Mouse (Mus musculus) liver, postnatal 0 days (tissue): ENCODE data around the gene Mef2c. TPM values are rescaled to one million over a fixed set of nuclear protein-coding genes. Genes with fewer than 3 reads are reported as not detected.

Source experiments
- ATAC-seq: fragments of 200-750 bp; cut with Nextera tagmentation; 2 replicates; pipeline ENCODE4 v1.8.0; 2017; ENCODE audit warnings: mild to moderate bottlenecking, moderate library complexity
- DNase-seq: peaks from one replicate; pipeline ENCODE4 v3.0.0-alpha.2; 2016
- H3K27ac ChIP-seq: fragments of 300-500 bp; sonication (generic); 2 replicates; pipeline ENCODE4 v1.5.1; 2014; ENCODE audit warnings: antibody characterized with exemption, moderate library complexity, mild to moderate bottlenecking, low read depth
- H3K27me3 ChIP-seq: fragments of 300-500 bp; sonication (generic); 2 replicates; pipeline ENCODE4 v1.6.1; 2014; ENCODE audit warnings: low read length, control low read depth, mixed read lengths; ENCODE audit not compliant: insufficient read depth
- H3K36me3 ChIP-seq: fragments of 300-500 bp; sonication (generic); replicated peaks from 2 replicates; pipeline ENCODE4 v1.6.1; 2014; ENCODE audit warnings: mild to moderate bottlenecking, control low read depth, low read length, moderate library complexity, mixed read lengths; ENCODE audit not compliant: insufficient read depth
- H3K4me1 ChIP-seq: fragments of 300-500 bp; sonication (generic); 2 replicates; pipeline ENCODE4 v1.6.1; 2014; ENCODE audit warnings: antibody characterized with exemption, mild to moderate bottlenecking, control low read depth; ENCODE audit not compliant: insufficient read depth
- H3K4me2 ChIP-seq: fragments of 300-500 bp; sonication (generic); 2 replicates; pipeline ENCODE4 v1.6.1; 2014; ENCODE audit warnings: low read depth, mild to moderate bottlenecking, low read length, moderate library complexity, mixed read lengths
- H3K4me3 ChIP-seq: fragments of 300-500 bp; sonication (generic); 2 replicates; pipeline ENCODE4 v1.5.1; 2014; ENCODE audit warnings: low read depth, low read length
- H3K9ac ChIP-seq: fragments of 300-500 bp; sonication (generic); replicated peaks from 2 replicates; pipeline ENCODE4 v1.6.1; 2014; ENCODE audit warnings: mild to moderate bottlenecking, moderate library complexity
- H3K9me3 ChIP-seq: fragments of 300-500 bp; sonication (generic); 2 replicates; pipeline ENCODE4 v1.6.1; 2016; ENCODE audit warnings: mild to moderate bottlenecking, control low read depth, low read length, mixed read lengths
- CTCF ChIP-seq: sonication (generic); IDR thresholded peaks from 2 replicates; pipeline ENCODE4 v1.5.1; 2016; ENCODE audit warnings: antibody characterized with exemption, low read depth
- EP300 ChIP-seq: IDR thresholded peaks from 2 replicates; pipeline ENCODE4 v1.6.1; 2016; ENCODE audit warnings: antibody characterized with exemption, low read depth, mild to moderate bottlenecking
- WGBS: fragments of 180-500 bp; shearing (Covaris S2); extraction: QIAGEN DNeasy Blood & Tissue Kit; methylation state at CpG from one replicate; pipeline ENCODE4 v1.1.7; 2014; ENCODE audit not compliant: insufficient replicate concordance; 5-methylcytosine and 5-hydroxymethylcytosine counted together
- polyA plus RNA-seq: library from polyadenylated mRNA; unstranded; fragments of >200 nt; fragmentation: Nextera tagmentation; extraction: Ambion mirVana; gene quantifications from 2 replicates; pipeline ENCODE4 v1.2.1, GENCODE M21; 2015

Gene Mef2c
- polyA plus RNA-seq, 1 experiment from 2014 or later: 14.0 TPM

DNA sequence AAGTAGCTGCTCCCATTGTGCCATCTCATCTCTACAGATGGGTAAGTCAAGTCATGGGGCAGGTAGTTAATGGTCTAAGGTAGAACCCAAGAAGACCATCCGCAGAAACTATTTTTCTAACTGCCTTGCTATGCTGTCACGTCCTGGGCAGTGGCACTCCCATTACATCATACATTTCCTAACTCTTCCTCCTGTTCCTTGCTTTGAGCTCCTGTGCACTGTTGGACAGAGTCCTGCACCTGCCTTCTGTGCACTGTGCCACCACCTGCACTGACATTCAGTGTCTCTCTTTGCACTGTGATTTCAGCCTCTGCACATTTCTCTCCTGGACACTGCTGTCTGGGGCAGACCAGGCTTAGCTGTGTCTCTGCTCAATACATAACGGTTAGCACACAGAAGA lies 134.9 kb downstream of the Mef2c start:
- H3K4me1 ChIP-seq: no peaks in the 10 kb centered on the region
- no peaks in the 10 kb centered on the region for H3K9me3 ChIP-seq
- H3K36me3 ChIP-seq: no peaks in the 10 kb centered on the region
- ATAC-seq (no peak), DNase-seq (no peak)
- no peak overlapping the region for H3K27ac ChIP-seq
- no peak for TF ChIP-seq CTCF
- TF ChIP-seq EP300: no peak
- no peak overlapping the region for H3K4me3 ChIP-seq
- no peak overlapping the region for H3K9ac ChIP-seq
- WGBS: 85% methylated on average over 3 of the region's 3 CpGs
- H3K27me3 ChIP-seq: no peaks in the 10 kb centered on the region
- H3K4me2 ChIP-seq: no peak overlapping the region

DNA sequence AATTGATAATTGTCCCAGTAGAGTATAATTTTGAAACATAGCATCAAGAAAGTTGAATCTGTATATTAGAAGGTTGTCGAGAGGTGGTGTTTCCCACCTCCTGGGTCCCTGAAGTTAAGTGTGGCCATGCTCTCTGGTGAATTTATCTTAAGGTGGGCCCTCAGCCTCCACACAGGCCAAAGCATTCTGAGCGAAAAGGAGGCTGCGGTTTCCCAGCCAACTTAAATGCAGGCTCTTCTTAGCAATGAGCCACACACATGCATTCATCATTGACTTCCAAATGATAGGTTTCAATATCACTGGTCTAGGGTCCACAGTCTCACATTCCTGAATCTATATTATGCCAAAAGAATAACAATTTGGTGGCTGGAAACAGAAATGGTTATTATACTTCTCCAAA lies 145.2 kb downstream of the Mef2c start:
- Histone ChIP-seq H3K27me3 (no peaks in the 10 kb centered on the region), H3K4me3 (no peak overlapping the region), H3K4me1 (no peaks in the 10 kb centered on the region), H3K27ac (0 out of 2 replicates have a peak overlapping the region, but pooled peaks have one; percentile 11), H3K9me3 (no peaks in the 10 kb centered on the region), H3K4me2 (no peak overlapping the region), H3K36me3 (no peaks in the 10 kb centered on the region), H3K9ac (no peak overlapping the region)
- 64% methylated on average over 3 of the region's 3 CpGs for WGBS
- TF ChIP-seq EP300 (no peak), CTCF (no peak)
- ATAC-seq (no peak), DNase-seq (no peak)

DNA sequence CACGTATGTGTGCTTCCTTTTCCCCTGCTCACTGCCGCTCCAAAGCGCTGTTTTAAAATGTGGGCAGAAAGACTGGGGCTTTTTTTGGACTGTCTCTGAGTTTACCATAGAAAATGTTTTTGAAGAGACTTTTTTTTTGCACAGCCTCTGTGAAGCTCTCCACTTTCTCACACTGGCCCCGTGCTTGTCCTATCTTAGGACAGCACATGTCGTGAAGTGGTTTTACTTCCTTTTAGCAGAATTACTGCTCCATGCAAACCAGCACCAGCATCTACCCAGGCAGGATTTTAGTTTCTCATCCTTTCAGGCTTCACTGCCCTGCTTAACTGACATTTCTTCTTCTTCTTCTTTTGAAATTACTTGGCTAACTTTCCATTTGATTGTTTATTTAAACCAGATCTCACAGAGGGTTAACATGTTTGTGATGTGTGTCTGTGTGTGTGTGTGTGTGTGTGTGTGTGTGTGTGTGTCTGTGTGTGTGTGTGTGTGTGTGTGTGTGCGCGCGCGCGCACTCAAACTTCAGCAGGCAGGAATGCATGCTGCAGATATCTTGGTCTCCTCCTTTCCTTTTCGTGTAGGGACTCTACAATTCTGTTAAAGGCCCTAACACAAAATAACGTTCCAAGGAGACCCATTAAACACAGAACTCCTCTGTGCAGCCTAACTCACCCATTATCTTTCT lies 146.1 kb downstream of the Mef2c start:
- ATAC-seq (peak; percentile 78), DNase-seq (no peak)
- H3K27me3 ChIP-seq: no peaks in the 10 kb centered on the region
- H3K36me3 ChIP-seq: no peaks in the 10 kb centered on the region
- no peak overlapping the region; the same call in 1 of the 2 replicates for H3K27ac ChIP-seq
- TF ChIP-seq CTCF: no peak
- WGBS: 49% methylated on average over 12 of the region's 12 CpGs
- H3K4me2 ChIP-seq: 0 out of 2 replicates have a peak overlapping the region, but pooled peaks have one; percentile 24
- no peak overlapping the region for H3K9ac ChIP-seq
- no peaks in the 10 kb centered on the region for H3K9me3 ChIP-seq
- no peaks in the 10 kb centered on the region for H3K4me1 ChIP-seq
- H3K4me3 ChIP-seq: no peak overlapping the region

DNA sequence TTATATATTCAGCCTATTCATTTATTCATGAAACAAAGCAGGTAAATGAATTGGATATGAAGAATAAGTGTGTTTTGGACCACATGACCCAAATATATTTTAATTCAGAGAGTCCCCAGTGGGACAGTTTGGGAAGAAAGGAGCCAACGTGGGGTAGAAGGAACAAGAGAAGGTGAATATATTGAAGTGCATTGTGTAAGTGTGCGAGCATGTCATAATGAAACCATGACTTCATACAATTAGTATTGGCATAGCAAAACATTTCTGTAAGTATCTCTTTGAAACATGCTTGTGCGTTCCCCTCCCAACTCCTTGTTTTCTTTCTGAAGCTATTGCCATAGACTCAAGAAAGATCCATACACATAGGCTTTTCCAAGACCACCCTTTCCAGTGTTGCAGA lies 147.0 kb downstream of the Mef2c start:
- ATAC-seq (no peak), DNase-seq (no peak)
- no peak for TF ChIP-seq CTCF
- TF ChIP-seq EP300: no peak
- Histone ChIP-seq H3K9ac (no peak overlapping the region), H3K4me3 (no peak overlapping the region), H3K36me3 (no peaks in the 10 kb centered on the region), H3K4me2 (no peak overlapping the region), H3K27ac (no peak overlapping the region), H3K27me3 (no peaks in the 10 kb centered on the region), H3K9me3 (no peaks in the 10 kb centered on the region), H3K4me1 (no peaks in the 10 kb centered on the region)
- 68% methylated on average over 3 of the region's 3 CpGs for WGBS

DNA sequence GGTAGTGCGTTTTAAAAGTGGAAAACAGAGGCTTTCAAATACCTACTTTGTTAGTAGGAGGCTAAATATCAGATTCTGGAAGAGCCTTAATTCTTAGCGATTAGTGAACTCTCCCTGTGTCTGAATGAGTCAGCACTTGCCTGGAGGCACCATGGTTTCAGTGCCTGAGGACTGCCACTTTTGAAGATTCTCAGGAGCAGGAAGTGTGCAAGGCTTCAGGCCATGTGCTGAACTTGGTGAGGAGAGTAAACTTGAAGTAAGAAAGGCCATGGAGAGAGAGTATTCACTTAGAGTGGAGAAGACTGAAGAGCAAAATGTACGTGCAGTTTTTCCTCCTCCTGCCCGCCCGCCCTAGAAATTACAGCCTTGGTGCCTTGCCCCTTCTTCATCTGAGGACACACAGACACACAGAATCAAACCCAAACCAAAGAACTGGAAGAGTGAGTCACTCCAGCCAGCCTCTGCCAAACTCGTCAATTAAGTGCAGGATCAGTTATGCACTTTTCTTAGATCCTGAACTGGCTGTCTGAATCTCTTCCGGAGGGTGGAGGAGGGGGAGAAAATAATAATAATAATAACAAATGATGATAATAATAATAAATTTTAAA lies 148.2 kb downstream of the Mef2c start:
- no peak overlapping the region for H3K4me3 ChIP-seq
- H3K4me2 ChIP-seq: no peak overlapping the region
- H3K36me3 ChIP-seq: no peaks in the 10 kb centered on the region; the same call in 1 of the 2 replicates
- TF ChIP-seq CTCF: no peak
- no peak for TF ChIP-seq EP300
- 68% methylated on average over 7 of the region's 7 CpGs for WGBS
- no peaks in the 10 kb centered on the region for H3K27me3 ChIP-seq
- no peak overlapping the region for H3K9ac ChIP-seq
- H3K9me3 ChIP-seq: no peaks in the 10 kb centered on the region
- DNase-seq (no peak), ATAC-seq (no peak)
- H3K27ac ChIP-seq: no peak overlapping the region
- no peaks in the 10 kb centered on the region for H3K4me1 ChIP-seq

DNA sequence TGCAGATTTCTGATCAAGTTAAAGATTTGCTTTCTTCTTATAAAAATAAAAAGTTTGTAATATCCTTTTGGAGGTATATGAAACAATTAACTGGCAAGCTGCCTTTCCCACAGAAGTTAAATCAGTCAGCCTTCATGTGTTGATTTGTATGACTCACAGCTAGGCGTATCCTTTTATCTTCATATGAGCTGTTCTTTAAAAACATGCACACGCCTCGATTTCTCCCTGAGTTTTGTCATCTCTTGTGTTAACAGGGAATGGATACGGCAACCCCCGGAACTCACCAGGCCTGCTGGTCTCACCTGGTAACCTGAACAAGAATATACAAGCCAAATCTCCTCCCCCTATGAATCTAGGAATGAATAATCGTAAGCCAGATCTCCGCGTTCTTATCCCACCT lies 148.7 kb downstream of the Mef2c start:
- DNase-seq (no peak), ATAC-seq (no peak)
- H3K4me2 ChIP-seq: no peak overlapping the region
- H3K9me3 ChIP-seq: no peaks in the 10 kb centered on the region
- no peaks in the 10 kb centered on the region; the same call in 1 of the 2 replicates for H3K36me3 ChIP-seq
- TF ChIP-seq CTCF (no peak), EP300 (no peak)
- no peak overlapping the region for H3K9ac ChIP-seq
- no peak overlapping the region for H3K4me3 ChIP-seq
- 86% methylated on average over 8 of the region's 8 CpGs for WGBS
- no peaks in the 10 kb centered on the region for H3K4me1 ChIP-seq
- H3K27ac ChIP-seq: no peak overlapping the region
- no peaks in the 10 kb centered on the region for H3K27me3 ChIP-seq
